Mouse (Mus musculus): Measurements from ENCODE around the gene Il10. TPM values are rescaled to one million over a fixed set of nuclear protein-coding genes. Genes with fewer than 3 reads are reported as not detected.

The Il10 gene
- total RNA-seq, 2 experiments from 2014 or later = not detected

Other genes with a start within 250 kb of the Il10 start
- under 1 TPM; 0.38 to 0.76 TPM for gene Fcamr, start 218.9 kb upstream of the Il10 start, total RNA-seq (2021)
- gene Pigr, start 193.2 kb upstream of the Il10 start, total RNA-seq (2021) = not detected
- 1 to 10 TPM in 1 of 2 experiments, under 1 TPM in 1; 0.63 to 1.2 TPM for gene Fcmr, start 154.2 kb upstream of the Il10 start, total RNA-seq (2021)
- gene Il24, start 132.4 kb upstream of the Il10 start, total RNA-seq (2021) = not detected
- not detected for gene Il20, start 108.4 kb upstream of the Il10 start, total RNA-seq (2021)
- gene Il19, start 79.7 kb upstream of the Il10 start, total RNA-seq (2021) = not detected
- gene Mapkapk2, start 78.0 kb downstream of the Il10 start, total RNA-seq (2021) = 100 to 1,000 TPM; 206 to 226 TPM
- 1 to 10 TPM; 1.2 to 1.7 TPM for gene Dyrk3, start 118.5 kb downstream of the Il10 start, total RNA-seq (2021)
- 10 to 100 TPM; 36.7 to 37.1 TPM for gene Eif2d, start 133.3 kb downstream of the Il10 start, total RNA-seq (2021)
- gene Rassf5, start 225.4 kb downstream of the Il10 start, total RNA-seq (2021) = 1 to 10 TPM; 4.4 to 4.5 TPM